Mouse (Mus musculus) cortical plate, adult 2 months (tissue): ENCODE results near the gene Agbl1.

Experiments
- CTCF ChIP-seq: fragments of 200-500 bp; IDR thresholded peaks from 2 replicates; pipeline ENCODE4 v1.5.1; 2011; ENCODE audit warnings: mild to moderate bottlenecking, control low read depth, low read length; ENCODE audit not compliant: insufficient read depth; ENCODE audit errors: extremely low read depth
- POLR2A ChIP-seq: fragments of 200-500 bp; IDR thresholded peaks from 2 replicates; pipeline ENCODE4 v1.6.1; 2011; ENCODE audit warnings: mild to moderate bottlenecking, low read length, control low read depth; ENCODE audit not compliant: insufficient read depth; ENCODE audit errors: extremely low read depth

- TF ChIP-seq CTCF (no peak), POLR2A (no peak)
Measured at GRCm38 (mm10) chr7:76701224-76701623, 471.5 kb downstream of the Agbl1 start.
